Mouse (Mus musculus): ENCODE data around the gene Wdr61. TPM values are rescaled to one million over a fixed set of nuclear protein-coding genes. Genes with fewer than 3 reads are reported as not detected.
A peak's percentile ranks its signal among the peaks of the same experiment; 100 is the strongest.
"Not testable (repeated sequence)": the region's sequence is repeated elsewhere in the genome, so short reads cannot be mapped to it uniquely, and the experiment has no call there.

Wdr61 gene
- total RNA-seq, 4 experiments from 2014 or later, result 56.4 to 59.6 (median 58.4) TPM

GRCm38 (mm10) chr9:54732122-54732521, 2.2 kb downstream of the Wdr61 start:
- no peak for DNase-seq (ENCODE audit: low spot score in 2 of 2)

- no peak for DNase-seq (ENCODE audit: low spot score in 2 of 2)
These were observed 8.0 kb downstream of the Wdr61 start for GRCm38 (mm10) chr9:54726315-54726714.

- no peak for DNase-seq (ENCODE audit: low spot score in 2 of 2)
These were observed 11.7 kb downstream of the Wdr61 start for GRCm38 (mm10) chr9:54722596-54722995.

GRCm38 (mm10) chr9:54722156-54722555, 12.2 kb downstream of the Wdr61 start:
- peak; percentile 52 to 54 for DNase-seq (ENCODE audit: low spot score in 2 of 2)

GRCm38 (mm10) chr9:54717527-54717926, 16.8 kb downstream of the Wdr61 start:
- DNase-seq (ENCODE audit: low spot score in 2 of 2), result no peak

- DNase-seq (ENCODE audit: low spot score in 2 of 2), result no peak
These were observed 18.5 kb downstream of the Wdr61 start for GRCm38 (mm10) chr9:54715776-54716175.

GRCm38 (mm10) chr9:54708085-54708484, 26.2 kb downstream of the Wdr61 start:
- no peak for DNase-seq (ENCODE audit: low spot score in 2 of 2)

- no peak for DNase-seq (ENCODE audit: low spot score in 2 of 2)
These were observed 26.9 kb downstream of the Wdr61 start for GRCm38 (mm10) chr9:54707288-54707999.

- no peak for DNase-seq (ENCODE audit: low spot score in 2 of 2)
These were observed 28.8 kb downstream of the Wdr61 start for GRCm38 (mm10) chr9:54705561-54705960.

- no peak for DNase-seq (ENCODE audit: low spot score in 2 of 2)
These were observed 30.0 kb downstream of the Wdr61 start for GRCm38 (mm10) chr9:54704361-54704760.

- DNase-seq (ENCODE audit: low spot score in 2 of 2), result no peak
These were observed 31.7 kb downstream of the Wdr61 start for GRCm38 (mm10) chr9:54702581-54702980.

- DNase-seq (ENCODE audit: low spot score in 2 of 2), result no peak
These were observed 33.6 kb downstream of the Wdr61 start for GRCm38 (mm10) chr9:54700746-54701145.

GRCm38 (mm10) chr9:54700174-54700475, 34.2 kb downstream of the Wdr61 start:
- no peak for DNase-seq (ENCODE audit: low spot score in 2 of 2)

GRCm38 (mm10) chr9:54699345-54700173, 34.8 kb downstream of the Wdr61 start:
- peak; percentile 61 to 75 for DNase-seq (ENCODE audit: low spot score in 2 of 2)

GRCm38 (mm10) chr9:54699087-54699344, 35.3 kb downstream of the Wdr61 start:
- no peak for DNase-seq (ENCODE audit: low spot score in 2 of 2)

GRCm38 (mm10) chr9:54698318-54699086, 35.8 kb downstream of the Wdr61 start, which contains the start of gene Dnaja4:
Gene Dnaja4 (plus strand): TSS chr9:54698873.
- no peak for DNase-seq (ENCODE audit: low spot score in 2 of 2)

- DNase-seq (ENCODE audit: low spot score in 2 of 2), result not testable (repeated sequence)
These were observed 43.0 kb downstream of the Wdr61 start for GRCm38 (mm10) chr9:54691241-54691805.

GRCm38 (mm10) chr9:54690697-54691096, 43.6 kb downstream of the Wdr61 start:
- DNase-seq (ENCODE audit: low spot score in 2 of 2), result not testable (repeated sequence)

GRCm38 (mm10) chr9:54689446-54689845, 44.9 kb downstream of the Wdr61 start:
- DNase-seq (ENCODE audit: low spot score in 2 of 2), result no peak

- peak; percentile 53 to 60 for DNase-seq (ENCODE audit: low spot score in 2 of 2)
These were observed 46.8 kb downstream of the Wdr61 start for GRCm38 (mm10) chr9:54687246-54688236.
